Mouse (Mus musculus): ENCODE data around the gene Ly6g6e. TPM values are rescaled to one million over a fixed set of nuclear protein-coding genes. Genes with fewer than 3 reads are reported as not detected.

The Ly6g6e gene
- total RNA-seq, 2 experiments from 2014 or later = 2.3 to 6.2 TPM

Other genes with a start within 250 kb of the Ly6g6e start
- 10 to 100 TPM; 49.7 to 53.0 TPM for gene Stk19, start 240.0 kb upstream of the Ly6g6e start, total RNA-seq (2021)
- gene Dxo, start 239.9 kb upstream of the Ly6g6e start, total RNA-seq (2021) = 10 to 100 TPM; 32.1 to 37.8 TPM
- 10 to 100 TPM; 62.2 to 63.9 TPM for gene Skiv2l, start 226.7 kb upstream of the Ly6g6e start, total RNA-seq (2021)
- 10 to 100 TPM; 33.8 to 39.7 TPM for gene Nelfe, start 226.5 kb upstream of the Ly6g6e start, total RNA-seq (2021)
- gene Cfb, start 214.4 kb upstream of the Ly6g6e start, total RNA-seq (2021) = under 1 TPM; 0.16 to 0.26 TPM
- 1 to 10 TPM; 7.4 to 7.8 TPM for gene Zbtb12, start 197.4 kb upstream of the Ly6g6e start, total RNA-seq (2021)
- not detected for gene Gm20547, start 194.9 kb upstream of the Ly6g6e start, total RNA-seq (2021)
- 1 to 10 TPM; 2.7 to 3.4 TPM for gene C2, start 178.6 kb upstream of the Ly6g6e start, total RNA-seq (2021)
- 100 to 1,000 TPM; 168 to 175 TPM for gene Ehmt2, start 178.4 kb upstream of the Ly6g6e start, total RNA-seq (2021)
- under 1 TPM; 0.30 to 0.45 TPM for gene Slc44a4, start 162.4 kb upstream of the Ly6g6e start, total RNA-seq (2021)
- 10 to 100 TPM; 46.2 to 48.4 TPM for gene Neu1, start 145.6 kb upstream of the Ly6g6e start, total RNA-seq (2021)
- 10 to 100 TPM; 21.5 to 31.4 TPM for gene Hspa1b, start 117.7 kb upstream of the Ly6g6e start, total RNA-seq (2021)
- under 1 TPM in 1 of 2 experiments, not detected in 1; 0.72 TPM for gene Gm20481, start 107.0 kb upstream of the Ly6g6e start, total RNA-seq (2021)
- gene Hspa1a, start 104.7 kb upstream of the Ly6g6e start, total RNA-seq (2021) = 10 to 100 TPM; 22.1 to 23.4 TPM
- under 1 TPM; 0.44 to 0.61 TPM for gene Hspa1l, start 104.2 kb upstream of the Ly6g6e start, total RNA-seq (2021)
- gene Lsm2, start 95.0 kb upstream of the Ly6g6e start, total RNA-seq (2021) = 10 to 100 TPM; 13.9 to 15.5 TPM
- gene Vars, start 75.9 kb upstream of the Ly6g6e start, total RNA-seq (2021) = 10 to 100 TPM; 39.6 to 44.0 TPM
- under 1 TPM; 0.61 to 0.77 TPM for gene Vwa7, start 60.3 kb upstream of the Ly6g6e start, total RNA-seq (2021)
- gene Sapcd1, start 48.9 kb upstream of the Ly6g6e start, total RNA-seq (2021) = not detected
- gene Msh5, start 30.2 kb upstream of the Ly6g6e start, total RNA-seq (2021) = under 1 TPM; 0.65 to 0.68 TPM
- 10 to 100 TPM in 1 of 2 experiments, 1 to 10 TPM in 1; 9.1 to 10.2 TPM for gene Clic1, start 26.9 kb upstream of the Ly6g6e start, total RNA-seq (2021)
- 10 to 100 TPM in 1 of 2 experiments, 1 to 10 TPM in 1; 9.9 to 11.6 TPM for gene Ddah2, start 17.9 kb upstream of the Ly6g6e start, total RNA-seq (2021)
- gene Ly6g6c, start 11.5 kb upstream of the Ly6g6e start, total RNA-seq (2021) = not detected
- gene Mpig6b, start 10.7 kb upstream of the Ly6g6e start, total RNA-seq (2021) = not detected
- 1 to 10 TPM in 1 of 2 experiments, under 1 TPM in 1; 0.70 to 1.0 TPM for gene Ly6g6d, start 1.2 kb downstream of the Ly6g6e start, total RNA-seq (2021)
- under 1 TPM; 0.33 to 0.40 TPM for gene Ly6g6f, start 8.7 kb downstream of the Ly6g6e start, total RNA-seq (2021)
- gene Abhd16a, start 12.4 kb downstream of the Ly6g6e start, total RNA-seq (2021) = 100 to 1,000 TPM; 115 to 120 TPM
- not detected for gene Ly6g5c, start 31.4 kb downstream of the Ly6g6e start, total RNA-seq (2021)
- under 1 TPM; 0.28 to 0.72 TPM for gene Ly6g5b, start 38.5 kb downstream of the Ly6g6e start, total RNA-seq (2021)
- 10 to 100 TPM; 15.9 to 16.4 TPM for gene Gpank1, start 44.6 kb downstream of the Ly6g6e start, total RNA-seq (2021)
- gene Csnk2b, start 45.2 kb downstream of the Ly6g6e start, total RNA-seq (2021) = 100 to 1,000 TPM; 192 to 198 TPM
- gene D17H6S53E, start 49.5 kb downstream of the Ly6g6e start, total RNA-seq (2021) = 10 to 100 TPM; 31.5 to 32.2 TPM
- not detected for gene Apom, start 55.1 kb downstream of the Ly6g6e start, total RNA-seq (2021)
- 100 to 1,000 TPM; 294 to 308 TPM for gene Bag6, start 58.3 kb downstream of the Ly6g6e start, total RNA-seq (2021)
- gene Prrc2a, start 88.0 kb downstream of the Ly6g6e start, total RNA-seq (2021) = 100 to 1,000 TPM; 270 to 288 TPM
- gene Aif1, start 99.2 kb downstream of the Ly6g6e start, total RNA-seq (2021) = 10 to 100 TPM in 1 of 2 experiments, 1 to 10 TPM in 1; 8.6 to 11.6 TPM
- gene Lst1, start 111.5 kb downstream of the Ly6g6e start, total RNA-seq (2021) = 1 to 10 TPM; 6.0 to 6.9 TPM
- under 1 TPM; 0.79 to 0.80 TPM for gene Ltb, start 117.5 kb downstream of the Ly6g6e start, total RNA-seq (2021)
- gene Tnf, start 125.1 kb downstream of the Ly6g6e start, total RNA-seq (2021) = not detected
- gene Lta, start 128.4 kb downstream of the Ly6g6e start, total RNA-seq (2021) = under 1 TPM; 0.23 to 0.60 TPM
- not detected for gene Gm16181, start 143.9 kb downstream of the Ly6g6e start, total RNA-seq (2021)
- gene Atp6v1g2, start 156.8 kb downstream of the Ly6g6e start, total RNA-seq (2021) = 100 to 1,000 TPM; 587 to 598 TPM
- 10 to 100 TPM; 11.6 to 14.9 TPM for gene Nfkbil1, start 158.9 kb downstream of the Ly6g6e start, total RNA-seq (2021)
- gene Ddx39b, start 164.8 kb downstream of the Ly6g6e start, total RNA-seq (2021) = 100 to 1,000 TPM; 201 to 213 TPM
- gene H2-D1, start 185.8 kb downstream of the Ly6g6e start, total RNA-seq (2021) = 10 to 100 TPM; 26.2 to 33.1 TPM
- gene H2-Q1, start 243.5 kb downstream of the Ly6g6e start, total RNA-seq (2021) = 1 to 10 TPM in 1 of 2 experiments, under 1 TPM in 1; 0.79 to 1.2 TPM